Mouse (Mus musculus) limb, embryonic 11.5 days (tissue): ENCODE measurements around the gene Parp3. TPM values are rescaled to one million over a fixed set of nuclear protein-coding genes. Genes with fewer than 3 reads are reported as not detected.

Source experiments
- ATAC-seq: fragments of 200-750 bp; cut with Nextera tagmentation; 2 replicates; pipeline ENCODE4 v1.8.0; 2017; ENCODE audit warnings: low read depth; ENCODE audit not compliant: insufficient number of reproducible peaks, low FRiP score, low TSS enrichment
- DNase-seq: peaks from one replicate; pipeline ENCODE4 v3.0.0-alpha.2; 2015; ENCODE audit warnings: low spot score
- H3K27ac ChIP-seq: fragments of 300-500 bp; sonication (generic); replicated peaks from 2 replicates; pipeline ENCODE4 v1.5.1; 2014; ENCODE audit warnings: low read depth, mild to moderate bottlenecking, low read length
- H3K27me3 ChIP-seq: fragments of 300-500 bp; sonication (generic); 2 replicates; pipeline ENCODE4 v1.6.1; 2014; ENCODE audit warnings: mild to moderate bottlenecking, low read length, mixed read lengths; ENCODE audit not compliant: control insufficient read depth, insufficient read depth
- H3K36me3 ChIP-seq: fragments of 300-500 bp; sonication (generic); 2 replicates; pipeline ENCODE4 v1.6.1; 2014; ENCODE audit warnings: mild to moderate bottlenecking, low read length, moderate library complexity, mixed read lengths; ENCODE audit not compliant: control insufficient read depth, insufficient read depth
- H3K4me1 ChIP-seq: fragments of 300-500 bp; sonication (generic); 2 replicates; pipeline ENCODE4 v1.6.1; 2014; ENCODE audit warnings: low read length, mixed read lengths; ENCODE audit not compliant: control insufficient read depth, insufficient read depth
- H3K4me2 ChIP-seq: fragments of 300-500 bp; sonication (generic); 2 replicates; pipeline ENCODE4 v1.6.1; 2014; ENCODE audit warnings: low read depth, mild to moderate bottlenecking, moderate library complexity; ENCODE audit not compliant: severe bottlenecking
- H3K4me3 ChIP-seq: fragments of 300-500 bp; sonication (generic); 2 replicates; pipeline ENCODE4 v1.5.1; 2014; ENCODE audit warnings: low read depth, low read length
- H3K9ac ChIP-seq: fragments of 300-500 bp; sonication (generic); 2 replicates; pipeline ENCODE4 v1.6.1; 2014; ENCODE audit warnings: mild to moderate bottlenecking, low read length
- H3K9me3 ChIP-seq: fragments of 300-500 bp; sonication (generic); 2 replicates; pipeline ENCODE4 v1.6.1; 2016; ENCODE audit warnings: low read length; ENCODE audit not compliant: control insufficient read depth
- WGBS: fragments of 180-500 bp; shearing (Covaris S2); extraction: QIAGEN DNeasy Blood & Tissue Kit; methylation state at CpG from one replicate; pipeline ENCODE4 v1.1.7; 2014; 5-methylcytosine and 5-hydroxymethylcytosine counted together
- polyA plus RNA-seq: library from polyadenylated mRNA; unstranded; fragments of >200 nt; fragmentation: Nextera tagmentation; extraction: Ambion mirVana; gene quantifications from 2 replicates; pipeline ENCODE4 v1.2.1, GENCODE M21; 2014

The Parp3 gene
- polyA plus RNA-seq, 1 experiment from 2014 or later, result 2.0 TPM

- Histone ChIP-seq H3K4me2 (no peak overlapping the region), H3K27me3 (no peaks in the 10 kb centered on the region), H3K27ac (no peak overlapping the region), H3K36me3 (peaks cover 22% of the 10 kb centered on the region), H3K4me1 (peaks cover 11% of the 10 kb centered on the region), H3K9ac (no peak overlapping the region), H3K9me3 (no peaks in the 10 kb centered on the region), H3K4me3 (no peak overlapping the region)
- 96% methylated on average over 7 of the region's 7 CpGs for whole genome bisulfite sequencing
- ATAC-seq, result no peak
- no peak for DNase-seq
These were observed 3.8 kb upstream of the Parp3 start for GRCm38 (mm10) chr9:106480541-106480940.

DNA sequence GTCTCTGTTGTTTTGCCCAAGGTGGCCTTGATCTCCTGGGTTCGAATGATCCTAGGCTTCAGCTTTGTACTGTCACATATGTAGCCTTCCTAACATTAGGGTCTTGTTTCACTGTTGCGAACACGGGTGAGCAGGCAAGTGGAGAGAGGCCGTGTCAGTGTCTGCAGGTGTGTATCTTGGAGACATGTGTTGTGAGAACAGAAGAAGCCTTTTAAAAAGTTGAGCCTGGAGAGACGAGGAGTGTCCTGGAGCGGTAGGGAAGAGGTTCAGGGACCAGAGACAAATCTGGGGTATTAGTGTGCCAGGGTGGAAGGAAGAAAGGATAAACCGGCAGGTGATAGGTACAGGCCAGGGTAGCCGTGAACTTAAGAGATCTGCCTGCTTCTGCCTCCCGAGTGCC, 1.4 kb upstream of the Parp3 start:
- 84% methylated on average over 9 of the region's 9 CpGs for WGBS
- 0 out of 2 replicates have a peak overlapping the region, but pooled peaks have one; percentile 69 for H3K9ac ChIP-seq

DNA sequence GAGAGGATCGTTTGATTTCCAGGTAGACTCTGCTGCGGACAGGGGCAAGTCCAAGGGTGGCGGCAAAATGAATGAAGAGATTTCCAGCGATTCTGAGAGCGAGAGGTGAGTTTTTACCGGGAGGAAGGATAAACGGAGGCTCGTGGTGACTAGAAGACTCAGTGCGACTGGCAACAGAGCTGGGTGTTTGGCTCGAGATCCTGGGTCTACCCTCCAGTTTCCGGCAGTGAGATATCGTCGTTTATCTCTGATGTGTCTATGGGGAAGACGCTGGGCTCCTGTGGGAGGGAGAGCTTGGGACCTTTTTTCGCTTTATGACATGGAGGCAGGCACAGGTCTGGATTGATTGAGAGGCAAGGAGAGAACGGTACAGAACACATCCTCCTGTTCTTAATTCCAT, 900 bp upstream of the Parp3 start:
- no peak for ATAC-seq
- H3K4me3 ChIP-seq, result peak overlapping the region; percentile 80
- no peaks in the 10 kb centered on the region for H3K27me3 ChIP-seq
- H3K9me3 ChIP-seq, result no peaks in the 10 kb centered on the region
- DNase-seq, result no peak
- peak overlapping the region; percentile 95 for H3K4me2 ChIP-seq
- 6% methylated on average over 16 of the region's 16 CpGs for WGBS
- H3K27ac ChIP-seq, result no peak overlapping the region
- peaks cover 11% of the 10 kb centered on the region for H3K4me1 ChIP-seq
- peaks cover 7% of the 10 kb centered on the region; the same call in 1 of the 2 replicates for H3K36me3 ChIP-seq
- H3K9ac ChIP-seq, result peak overlapping the region; percentile 69

More for the DNA sequence above, 1.4 kb upstream of the Parp3 start:
- DNase-seq, result no peak
- Histone ChIP-seq H3K4me3 (peak overlapping the region; percentile 80), H3K27ac (no peak overlapping the region), H3K36me3 (peaks cover 8% of the 10 kb centered on the region; the same call in 1 of the 2 replicates), H3K4me1 (peaks cover 11% of the 10 kb centered on the region), H3K27me3 (no peaks in the 10 kb centered on the region), H3K9me3 (no peaks in the 10 kb centered on the region), H3K4me2 (peak overlapping the region; percentile 95)
- no peak for ATAC-seq

- WGBS, result 36% methylated on average over 16 of the region's 16 CpGs
- ATAC-seq (peak; percentile 52), DNase-seq (no peak)
- peaks cover 11% of the 10 kb centered on the region for H3K4me1 ChIP-seq
- H3K4me2 ChIP-seq, result peak overlapping the region; percentile 28; the same call in 1 of the 2 replicates
- H3K27me3 ChIP-seq, result no peaks in the 10 kb centered on the region
- H3K4me3 ChIP-seq, result no peak overlapping the region
- no peak overlapping the region for H3K9ac ChIP-seq
- no peak overlapping the region for H3K27ac ChIP-seq
- H3K9me3 ChIP-seq, result no peaks in the 10 kb centered on the region
- H3K36me3 ChIP-seq, result peaks cover 3% of the 10 kb centered on the region; the same call in 1 of the 2 replicates
These were observed 486 bp downstream of the Parp3 start for GRCm38 (mm10) chr9:106476002-106476923.

DNA sequence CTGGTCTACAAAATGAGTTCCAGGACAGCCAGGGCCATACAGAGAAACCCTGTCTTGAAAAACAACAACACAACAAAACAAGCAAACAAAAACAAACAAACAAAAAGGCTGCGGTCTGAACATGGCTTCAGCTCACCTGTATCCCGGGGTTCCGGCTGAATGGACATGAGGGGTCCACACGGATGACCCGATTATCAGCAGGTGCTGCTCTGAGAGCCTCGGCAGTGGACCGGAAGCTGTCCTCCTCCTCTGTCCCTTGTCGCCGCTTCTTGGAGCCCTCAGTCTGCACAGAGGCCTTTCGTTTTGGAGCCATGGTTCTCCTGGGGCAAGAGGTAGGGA, 1.1 kb downstream of the Parp3 start, which contains the start of gene Rrp9:
Rrp9 (plus strand) TSS at position 301 of the 339 bp plus-strand sequence.
- no peak for ATAC-seq
- Histone ChIP-seq H3K9ac (no peak within 1 kb of the TSS), H3K4me3 (no peak within 1 kb of the TSS), H3K36me3 (no peaks in the 10 kb centered on the region; the same call in 1 of the 2 replicates), H3K4me2 (peak within 1 kb of the TSS; percentile 28; the same call in 1 of the 2 replicates), H3K9me3 (no peaks in the 10 kb centered on the region), H3K4me1 (peaks cover 11% of the 10 kb centered on the region), H3K27me3 (no peaks in the 10 kb centered on the region), H3K27ac (no peak within 1 kb of the TSS)
- DNase-seq, result no peak
- 92% methylated on average over 10 of the region's 10 CpGs for WGBS

- Histone ChIP-seq H3K27ac (no peak overlapping the region), H3K36me3 (no peaks in the 10 kb centered on the region; the same call in 1 of the 2 replicates), H3K9ac (no peak overlapping the region), H3K9me3 (no peaks in the 10 kb centered on the region), H3K4me2 (no peak overlapping the region; the same call in 1 of the 2 replicates), H3K4me1 (peaks cover 11% of the 10 kb centered on the region), H3K4me3 (no peak overlapping the region), H3K27me3 (no peaks in the 10 kb centered on the region)
- WGBS, result 66% methylated on average over 7 of the region's 7 CpGs
- DNase-seq, result no peak
- ATAC-seq, result no peak
These were observed 1.7 kb downstream of the Parp3 start for GRCm38 (mm10) chr9:106475046-106475445.

DNA sequence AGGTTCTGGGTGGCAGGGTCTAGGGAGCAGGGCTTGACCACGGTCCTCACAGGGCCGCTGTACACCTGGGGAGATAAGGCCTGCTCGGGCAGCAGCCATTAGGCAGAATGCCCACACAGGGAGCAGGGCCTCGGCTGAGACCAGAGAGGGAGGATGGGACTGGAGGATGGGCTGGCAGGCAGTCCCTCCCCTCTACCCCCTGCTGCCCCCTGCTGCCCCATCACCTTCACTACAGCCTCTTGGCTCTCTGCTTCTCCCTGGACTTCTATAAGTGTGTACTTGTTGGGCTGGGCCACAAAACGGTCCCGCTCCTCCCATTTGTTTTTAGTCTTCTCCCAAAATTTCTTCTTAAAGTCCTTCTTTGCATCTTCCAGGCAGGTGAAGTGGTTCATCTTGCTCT, 2.3 kb downstream of the Parp3 start:
- WGBS, result 2% methylated on average over 6 of the region's 6 CpGs
- ATAC-seq, result no peak
- H3K36me3 ChIP-seq, result no peaks in the 10 kb centered on the region
- H3K4me3 ChIP-seq, result no peak overlapping the region
- DNase-seq, result peak; percentile 68
- no peaks in the 10 kb centered on the region for H3K27me3 ChIP-seq
- H3K9me3 ChIP-seq, result no peaks in the 10 kb centered on the region
- H3K4me1 ChIP-seq, result peaks cover 11% of the 10 kb centered on the region
- H3K9ac ChIP-seq, result no peak overlapping the region
- no peak overlapping the region for H3K27ac ChIP-seq
- no peak overlapping the region for H3K4me2 ChIP-seq

DNA sequence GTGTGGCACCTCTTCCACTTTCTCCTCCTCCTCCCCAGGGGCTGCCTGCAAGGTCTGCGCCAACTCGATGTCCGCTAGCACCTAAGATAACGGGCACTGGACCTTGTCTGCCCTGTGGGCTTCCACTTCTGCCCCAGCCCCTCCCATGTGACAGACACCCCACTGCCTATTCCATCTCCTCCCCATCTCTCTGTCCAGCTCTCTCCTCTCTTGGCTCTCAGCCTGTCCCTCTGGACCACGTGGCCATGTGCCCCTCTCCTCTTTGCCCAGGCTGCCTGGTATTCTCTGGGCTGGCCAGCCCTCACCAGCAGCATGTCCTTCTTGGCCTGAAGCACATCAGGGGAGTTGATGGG, 3.0 kb downstream of the Parp3 start:
- Histone ChIP-seq H3K4me3 (no peak overlapping the region), H3K36me3 (no peaks in the 10 kb centered on the region), H3K27ac (no peak overlapping the region), H3K9me3 (no peaks in the 10 kb centered on the region), H3K27me3 (no peaks in the 10 kb centered on the region), H3K9ac (no peak overlapping the region), H3K4me1 (peaks cover 11% of the 10 kb centered on the region), H3K4me2 (no peak overlapping the region)
- no peak for ATAC-seq
- WGBS, result 85% methylated on average over 5 of the region's 5 CpGs
- DNase-seq, result no peak
